Mouse (Mus musculus): ENCODE results near the gene Hacd4.
A peak's percentile ranks its signal among the peaks of the same experiment; 100 is the strongest.

The Hacd4 gene

GRCm38 (mm10) chr4:88438326-88438989 is at the start of gene Hacd4:
Gene Hacd4 (minus strand): TSS chr4:88438928.
- peak; percentile 76 for DNase-seq (ENCODE audit: extremely low spot score)

DNA sequence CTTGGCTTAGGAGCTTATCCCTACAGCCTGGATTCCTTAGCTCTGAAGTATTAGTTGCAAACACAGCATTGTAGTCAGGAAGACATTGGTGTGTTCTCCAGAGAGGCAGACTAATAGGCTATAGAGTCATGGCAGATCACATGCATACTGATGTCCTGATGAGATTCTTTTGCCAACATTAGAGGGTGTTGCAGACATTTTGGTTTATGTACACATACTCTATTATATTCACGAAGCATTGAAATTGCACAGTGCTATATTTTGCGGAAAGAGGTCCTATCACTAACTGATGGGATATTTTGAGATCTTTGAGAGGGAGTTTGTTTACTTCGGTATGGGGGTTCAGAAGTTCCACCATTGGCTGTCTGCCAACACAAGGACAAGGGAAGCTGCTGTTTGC is 49.4 kb upstream of the Hacd4 start:
- DNase-seq (ENCODE audit: extremely low spot score): no peak

DNA sequence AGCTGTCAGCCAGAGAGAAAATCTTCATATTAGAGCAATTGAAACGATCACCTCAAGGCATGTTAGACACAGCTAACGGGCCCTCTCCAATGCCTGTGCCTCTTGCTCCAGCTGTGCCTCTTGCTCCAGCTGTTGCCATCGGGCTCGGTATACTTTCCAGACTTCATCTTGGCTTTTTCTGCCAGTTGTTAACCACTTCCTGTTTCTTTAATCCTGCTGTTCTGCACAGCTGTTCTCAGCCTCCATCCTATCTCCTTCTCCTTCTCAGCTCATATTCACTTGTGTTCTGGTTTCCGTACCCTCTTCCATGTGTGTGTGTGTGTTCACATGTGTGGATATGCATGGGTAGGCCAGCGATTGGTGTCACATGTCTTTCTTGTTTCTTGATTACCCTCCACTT is 41.4 kb upstream of the Hacd4 start:
- no peak for DNase-seq (ENCODE audit: extremely low spot score)

GRCm38 (mm10) chr4:88478809-88479186 is 40.1 kb upstream of the Hacd4 start:
- DNase-seq (ENCODE audit: extremely low spot score): no peak

- DNase-seq (ENCODE audit: extremely low spot score): no peak
Measured at GRCm38 (mm10) chr4:88478177-88478808, 39.6 kb upstream of the Hacd4 start.

DNA sequence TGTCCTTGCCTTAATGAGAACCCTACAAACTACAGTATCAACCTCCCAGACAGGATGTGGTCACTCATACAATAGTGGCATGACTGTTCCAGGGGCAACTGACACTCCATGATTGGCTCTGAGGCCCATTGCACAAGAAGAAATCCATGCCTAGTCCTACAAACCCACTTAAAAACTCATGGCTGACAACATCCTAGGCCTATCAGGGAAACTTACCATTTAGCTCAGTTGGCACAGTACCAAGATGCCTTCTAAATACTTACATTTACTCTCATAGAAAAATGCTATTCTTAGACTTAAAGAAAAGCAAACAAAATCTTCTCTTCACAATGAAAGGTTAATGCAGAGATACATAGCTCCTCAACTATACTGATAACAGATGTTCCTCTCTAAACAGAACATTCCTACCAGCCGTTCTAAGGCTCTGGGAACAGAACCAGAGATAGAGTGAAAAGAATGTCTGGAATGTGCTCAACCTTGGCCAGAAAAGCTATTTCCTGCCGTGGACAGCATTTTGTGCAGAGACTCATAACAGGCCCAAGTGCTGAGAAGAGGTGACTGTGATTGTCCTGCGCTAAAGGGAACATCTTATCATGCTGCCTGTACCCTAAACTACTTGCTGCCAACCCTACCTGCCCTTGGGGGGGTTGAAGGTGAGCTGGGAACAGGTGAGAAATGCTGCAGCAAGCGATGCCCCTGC is 37.9 kb upstream of the Hacd4 start:
- DNase-seq (ENCODE audit: extremely low spot score): peak; percentile 5

DNA sequence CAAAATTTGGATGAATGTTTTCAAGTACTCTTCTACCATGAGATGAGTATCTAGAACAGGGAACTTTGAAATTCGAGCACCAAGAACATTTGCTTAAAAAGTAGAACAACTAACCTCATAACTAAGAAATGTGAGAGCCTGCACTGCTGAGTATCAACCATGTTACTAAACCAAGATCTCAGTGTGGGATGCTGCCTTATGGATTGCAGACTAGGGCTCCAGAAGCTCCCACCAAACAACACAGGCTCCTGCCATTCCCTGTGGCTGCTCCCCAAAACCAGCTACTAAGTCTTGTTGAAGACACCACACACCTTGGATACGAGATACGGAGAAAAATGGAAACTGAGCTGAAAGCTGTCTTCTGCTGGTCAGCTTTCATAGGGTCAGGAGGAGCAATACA is 37.4 kb upstream of the Hacd4 start:
- DNase-seq (ENCODE audit: extremely low spot score): no peak

DNA sequence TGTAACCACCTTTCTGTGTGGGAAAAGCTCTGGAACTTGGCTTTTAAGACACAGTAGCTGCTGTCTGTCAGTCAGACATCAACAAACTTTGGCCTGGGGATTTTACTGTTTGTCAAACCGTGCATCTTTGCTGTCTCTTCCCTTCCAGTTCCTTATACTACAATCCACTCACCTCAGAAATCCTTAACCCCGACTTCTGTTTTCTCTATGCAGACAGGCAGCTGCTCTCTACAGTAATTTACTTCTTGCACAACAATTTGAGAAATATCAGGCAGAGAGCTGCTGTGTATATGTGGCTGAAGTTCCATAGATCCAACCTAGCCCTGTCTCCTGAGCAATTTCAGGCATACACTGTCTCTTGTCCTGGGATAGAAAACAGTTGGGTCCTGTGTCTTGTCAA is 32.8 kb upstream of the Hacd4 start:
- DNase-seq (ENCODE audit: extremely low spot score): no peak

- no peak for DNase-seq (ENCODE audit: extremely low spot score)
Measured at GRCm38 (mm10) chr4:88464574-88464973, 25.8 kb upstream of the Hacd4 start.

- DNase-seq (ENCODE audit: extremely low spot score): no peak
Measured at GRCm38 (mm10) chr4:88462981-88463646, 24.4 kb upstream of the Hacd4 start.

DNA sequence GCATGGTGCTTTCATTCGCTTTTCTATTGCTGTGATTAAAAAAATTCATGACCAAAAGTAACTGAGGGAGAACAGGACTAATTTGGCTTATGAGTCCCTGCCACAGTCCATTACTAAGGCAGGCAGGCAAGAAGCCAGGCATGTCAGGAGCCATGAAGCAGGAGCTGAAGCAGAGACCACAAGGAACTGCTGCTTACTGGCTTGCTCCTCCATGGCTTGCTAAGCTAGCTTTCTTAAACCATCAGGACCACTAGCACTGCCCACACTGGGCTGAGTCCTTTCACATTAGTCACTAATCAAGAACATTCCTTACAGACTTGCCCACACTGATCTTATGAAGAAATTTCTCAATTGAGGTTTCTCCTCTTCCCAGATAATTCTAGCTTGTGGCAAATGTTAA is 23.8 kb upstream of the Hacd4 start:
- DNase-seq (ENCODE audit: extremely low spot score): no peak

DNA sequence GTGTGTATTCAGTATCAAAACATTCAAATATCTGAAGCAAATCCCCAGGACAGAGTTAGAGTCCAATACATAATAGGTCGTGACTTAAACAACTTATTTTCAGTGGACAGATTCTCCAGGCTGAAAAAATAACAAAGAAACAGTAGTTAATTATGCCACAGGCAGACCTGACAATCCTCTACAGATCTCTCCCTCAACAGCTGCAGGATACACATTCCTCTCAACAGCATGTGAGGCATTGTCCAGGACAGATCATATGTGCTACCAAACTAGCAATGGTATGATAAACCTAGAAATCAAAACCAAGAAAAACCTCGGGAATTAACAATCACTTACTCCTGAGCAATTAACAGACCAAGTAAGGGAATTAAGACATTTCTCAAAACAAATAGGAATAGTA is 22.6 kb upstream of the Hacd4 start:
- no peak for DNase-seq (ENCODE audit: extremely low spot score)

- DNase-seq (ENCODE audit: extremely low spot score): no peak
Measured at GRCm38 (mm10) chr4:88458673-88459072, 19.9 kb upstream of the Hacd4 start.

DNA sequence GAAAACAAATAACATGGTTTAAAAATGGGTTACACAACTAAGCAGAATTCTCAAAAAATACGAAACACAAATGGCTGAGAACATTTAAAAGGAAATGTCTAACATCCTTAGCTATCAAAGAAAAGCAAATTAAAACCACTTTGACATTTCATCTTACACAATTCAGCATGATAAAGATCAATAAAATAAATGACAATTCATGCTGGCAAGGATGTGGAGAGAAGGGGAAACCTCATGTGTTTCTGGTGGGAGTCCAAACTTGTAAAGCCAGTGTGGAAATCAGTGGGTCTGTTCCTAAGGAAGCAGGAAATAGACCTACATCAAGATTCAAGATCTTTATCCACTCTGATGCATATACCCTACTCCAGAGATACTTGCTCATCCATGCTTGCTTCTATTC is 19.4 kb upstream of the Hacd4 start:
- DNase-seq (ENCODE audit: extremely low spot score): no peak

DNA sequence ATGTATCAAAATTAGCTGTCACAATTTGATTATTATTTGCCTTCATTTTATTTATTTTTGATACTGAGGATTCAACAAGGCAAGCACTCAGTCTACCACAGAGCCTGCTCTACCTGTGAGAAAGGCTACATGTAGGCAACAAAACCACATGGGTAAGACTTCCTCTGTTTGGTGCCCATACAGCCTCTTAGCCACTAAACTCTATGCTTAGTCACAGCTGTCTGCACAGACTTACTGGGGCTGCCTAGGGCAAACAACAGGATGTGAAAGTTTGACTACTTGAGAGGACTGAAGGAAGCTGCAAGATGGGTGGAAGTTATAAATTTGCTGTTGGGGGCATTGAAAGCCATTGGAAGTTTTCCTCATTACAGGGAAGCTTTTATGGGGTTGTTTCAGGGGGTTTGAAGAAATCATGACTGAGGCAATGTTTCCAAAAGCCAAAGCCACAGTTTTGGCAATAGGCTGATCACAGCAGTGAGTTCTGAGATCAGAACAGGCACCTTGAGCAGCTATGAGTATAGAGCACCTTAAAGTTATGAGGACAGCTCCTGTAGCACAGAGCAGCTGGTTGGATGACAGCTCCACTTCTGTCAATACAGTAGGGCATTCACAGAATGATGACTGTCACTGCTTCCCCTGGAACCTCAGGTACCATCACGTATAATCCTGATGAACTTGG is 11.5 kb upstream of the Hacd4 start:
- no peak for DNase-seq (ENCODE audit: extremely low spot score)

DNA sequence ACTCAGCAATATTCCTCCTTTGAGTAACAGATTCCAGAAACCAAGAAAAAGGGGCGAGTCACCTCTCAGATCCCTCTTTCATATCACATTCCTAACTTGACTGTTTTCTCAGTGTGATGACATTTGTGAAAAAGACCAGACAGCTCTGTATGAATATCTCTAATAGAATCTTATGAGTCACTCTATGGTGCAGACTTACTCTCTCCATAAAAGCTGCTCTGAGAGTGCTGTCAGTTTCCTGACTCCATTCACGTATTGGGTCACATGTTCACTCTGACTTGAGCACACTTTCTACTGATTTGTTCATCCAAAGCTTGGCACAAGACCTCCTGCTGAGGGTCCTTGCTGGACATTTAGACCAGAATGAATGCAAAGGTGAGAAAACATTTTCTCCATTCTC is 10.2 kb upstream of the Hacd4 start:
- no peak for DNase-seq (ENCODE audit: extremely low spot score)

DNA sequence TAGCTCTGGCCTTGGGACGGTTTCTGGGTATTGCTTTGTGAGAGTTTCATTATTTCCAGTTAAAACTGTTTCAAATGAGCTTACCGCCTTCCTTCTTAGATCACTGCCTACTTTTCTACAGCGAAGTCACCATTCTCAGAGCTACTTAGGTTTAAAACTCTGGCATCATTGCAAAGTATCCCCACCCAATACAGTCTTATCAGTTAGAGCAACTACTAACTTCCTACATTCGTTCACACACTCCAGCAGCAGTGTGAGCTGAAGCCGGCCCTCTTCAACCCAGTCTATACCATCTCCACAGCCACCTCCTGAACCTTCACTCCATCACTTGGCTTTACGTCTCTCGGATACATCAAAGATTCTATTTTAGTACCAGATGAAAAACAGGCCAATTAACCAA is 2.1 kb upstream of the Hacd4 start:
- DNase-seq (ENCODE audit: extremely low spot score): no peak

GRCm38 (mm10) chr4:88439669-88440123 is 968 bp upstream of the Hacd4 start:
- DNase-seq (ENCODE audit: extremely low spot score): no peak

DNA sequence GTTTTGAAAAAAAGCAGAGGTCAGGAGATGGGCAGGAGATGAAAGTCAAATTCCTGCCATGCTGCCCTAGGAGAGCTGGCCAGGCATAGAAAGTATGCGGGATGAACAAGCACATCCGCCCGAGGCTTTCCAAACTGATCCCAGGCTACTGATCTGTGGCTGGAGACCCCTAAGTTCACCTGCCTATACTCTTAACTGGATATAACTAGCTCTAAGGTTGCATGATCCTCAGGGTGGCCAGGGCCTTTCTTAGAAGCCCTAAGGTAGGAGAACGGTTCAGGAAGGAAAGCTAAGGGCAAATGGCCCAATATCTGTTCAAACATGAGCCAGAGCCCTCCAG is 232 bp upstream of the Hacd4 start:
- no peak for DNase-seq (ENCODE audit: extremely low spot score)

DNA sequence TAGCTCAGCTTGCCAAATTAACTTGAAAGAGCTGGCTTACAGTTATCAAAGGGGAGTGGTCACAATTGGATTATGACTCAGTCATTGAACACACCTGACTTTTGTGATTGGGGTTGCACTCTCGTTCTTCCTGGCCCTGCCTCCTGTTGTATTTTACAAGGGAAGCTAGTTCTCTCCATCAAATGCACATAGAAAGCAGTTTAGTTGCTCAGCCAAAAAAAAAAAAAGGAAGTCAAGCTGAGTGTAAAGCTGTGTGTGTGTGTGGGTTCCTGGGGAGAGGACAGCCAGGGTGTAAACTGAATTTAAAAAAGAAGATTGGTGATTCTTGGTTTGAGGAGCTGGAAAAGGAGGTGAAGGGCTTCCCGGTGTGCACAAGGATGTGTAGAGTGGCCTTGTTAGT is 811 bp downstream of the Hacd4 start:
- no peak for DNase-seq (ENCODE audit: extremely low spot score)

GRCm38 (mm10) chr4:88437166-88437565 is 1.6 kb downstream of the Hacd4 start:
- no peak for DNase-seq (ENCODE audit: extremely low spot score)

DNA sequence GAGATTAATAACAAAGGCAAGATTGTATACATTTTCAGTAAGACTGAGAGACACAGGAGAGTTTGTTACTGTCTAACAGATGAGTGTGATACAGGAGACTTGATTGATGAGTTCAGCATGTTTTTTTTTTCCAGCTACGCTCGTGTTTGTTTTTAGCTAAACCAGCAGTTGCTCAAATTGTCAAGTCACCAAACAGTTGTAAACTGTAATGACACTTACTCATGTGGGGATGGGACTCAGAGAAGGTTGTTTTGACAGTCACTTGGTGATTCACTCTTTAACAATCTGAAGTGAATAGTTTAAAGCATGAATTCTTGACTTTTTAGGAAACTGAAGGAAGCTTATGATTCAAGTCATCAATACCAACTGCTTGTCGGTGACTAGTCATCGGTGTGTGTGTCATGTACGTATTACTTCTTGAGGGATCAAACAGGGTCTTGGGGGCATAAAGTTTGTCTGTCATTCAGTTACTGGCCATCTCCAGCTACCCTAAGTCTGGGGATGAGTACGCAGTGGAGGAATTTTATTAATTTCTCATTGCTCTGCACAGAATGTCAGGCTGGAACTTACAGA is 2.0 kb downstream of the Hacd4 start:
- no peak for DNase-seq (ENCODE audit: extremely low spot score)
